10 mouse cellular contexts compared by ENCODE assay signal in genomic region chr12:10571643-10572377, GRCm38 (mm10).
A peak's percentile ranks its signal among the peaks of the same experiment; 100 is the strongest.
DNase-seq lines count a peak whose midpoint lies in the region; ATAC-seq and TF ChIP-seq lines count a peak whose summit lies in the region.
"Had no signal": no experiment of that assay in that cellular context is flagged by ENCODE, and none has a peak within 500 bp of the region (broad histone marks: within the 10 kb centered on the region; RNA-seq: fewer than 3 reads in every experiment).

No protein-coding gene starts in this region.

- H3K4me1 ChIP-seq in intestine, postnatal 0 days (replicated peaks; ENCODE audit: control insufficient read depth, insufficient read depth, low read length), result no peaks in the 10 kb centered on the region
- no peaks in the 10 kb centered on the region for H3K4me1 ChIP-seq in intestine, embryonic 16.5 days (ENCODE audit: control insufficient read depth, insufficient read depth, low read length)
- H3K4me1 ChIP-seq in midbrain, embryonic 15.5 days, result no peaks in the 10 kb centered on the region
- H3K4me1 ChIP-seq in midbrain, embryonic 10.5 days, result no peaks in the 10 kb centered on the region
- H3K4me1 ChIP-seq in cortical plate, adult 2 months (ENCODE audit: control insufficient read depth, insufficient read depth, low read length), result no peaks in the 10 kb centered on the region
- no peaks in the 10 kb centered on the region for H3K4me1 ChIP-seq in midbrain, postnatal 0 days (ENCODE audit: insufficient read depth, low read length)

- H3K36me3 ChIP-seq in intestine, postnatal 0 days (ENCODE audit: control insufficient read depth, insufficient read depth), result no peaks in the 10 kb centered on the region
- H3K36me3 ChIP-seq in intestine, embryonic 16.5 days (ENCODE audit: control insufficient read depth, insufficient read depth, low read length), result no peaks in the 10 kb centered on the region
- no peaks in the 10 kb centered on the region for H3K36me3 ChIP-seq in midbrain, embryonic 15.5 days (replicated peaks)
- H3K36me3 ChIP-seq in midbrain, embryonic 10.5 days, result no peaks in the 10 kb centered on the region
- H3K36me3 ChIP-seq in midbrain, postnatal 0 days (ENCODE audit: insufficient read depth, low read length), result no peaks in the 10 kb centered on the region

- ATAC-seq in intestine, postnatal 0 days, result no peak
- no peak for ATAC-seq in intestine, embryonic 16.5 days
- peak; percentile 66 for ATAC-seq in midbrain, embryonic 15.5 days (replicated peaks)
- no peak for ATAC-seq in midbrain, postnatal 0 days (ENCODE audit: low FRiP score)

- no peak overlapping the region for H3K4me3 ChIP-seq in intestine, postnatal 0 days (ENCODE audit: low read depth, low read length)
- H3K4me3 ChIP-seq in intestine, embryonic 16.5 days (ENCODE audit: low read length), result no peak overlapping the region
- H3K4me3 ChIP-seq in midbrain, embryonic 15.5 days, result no peak overlapping the region
- no peak overlapping the region for H3K4me3 ChIP-seq in midbrain, embryonic 10.5 days
- H3K4me3 ChIP-seq in cortical plate, adult 2 months (ENCODE audit: insufficient read depth, low read length), result no peak overlapping the region
- no peak overlapping the region for H3K4me3 ChIP-seq in midbrain, postnatal 0 days (ENCODE audit: low read depth, low read length)
- H3K4me3 ChIP-seq: erythroblast, embryonic 14.5 days had no signal

- TF ChIP-seq POLR2A in cortical plate, adult 2 months (IDR thresholded peaks at IDR 0.05; ENCODE audit: extremely low read depth, insufficient read depth, low read length), result no peak

- no peaks in the 10 kb centered on the region for H3K27me3 ChIP-seq in intestine, postnatal 0 days (replicated peaks; ENCODE audit: control insufficient read depth, insufficient read depth, low read length)
- H3K27me3 ChIP-seq in intestine, embryonic 16.5 days (replicated peaks; ENCODE audit: control insufficient read depth, insufficient read depth, low read length), result no peaks in the 10 kb centered on the region
- H3K27me3 ChIP-seq in midbrain, embryonic 15.5 days (replicated peaks), result no peaks in the 10 kb centered on the region
- H3K27me3 ChIP-seq in midbrain, embryonic 10.5 days (ENCODE audit: low read depth, poor library complexity, severe bottlenecking), result no peaks in the 10 kb centered on the region
- H3K27me3 ChIP-seq in midbrain, postnatal 0 days (ENCODE audit: insufficient read depth, low read length), result no peaks in the 10 kb centered on the region

- no peak overlapping the region for H3K4me2 ChIP-seq in intestine, postnatal 0 days (replicated peaks; ENCODE audit: low read depth)
- H3K4me2 ChIP-seq in intestine, embryonic 16.5 days (ENCODE audit: low read depth, low read length), result no peak overlapping the region
- H3K4me2 ChIP-seq in midbrain, embryonic 15.5 days, result peak overlapping the region; percentile 6; the same call in 1 of the 2 replicates
- H3K4me2 ChIP-seq in midbrain, postnatal 0 days (ENCODE audit: low read depth, low read length, poor library complexity, severe bottlenecking), result no peak overlapping the region

- no peak for DNase-seq in midbrain, embryonic 10.5 days (ENCODE audit: low spot score)
- DNase-seq in midbrain, postnatal 0 days (ENCODE audit: low spot score), result no peak
- no peak for DNase-seq in adrenal gland, adult (ENCODE audit: inconsistent age in 2 of 2, low spot score in 1 of 2)
- DNase-seq in adrenal gland, postnatal 10 days, result no peak
- DNase-seq: thymus, postnatal 14 days had no signal

- H3K9me3 ChIP-seq in intestine, postnatal 0 days (ENCODE audit: control insufficient read depth), result no peaks in the 10 kb centered on the region
- H3K9me3 ChIP-seq in intestine, embryonic 16.5 days (ENCODE audit: control insufficient read depth, low read length), result no peaks in the 10 kb centered on the region
- H3K9me3 ChIP-seq in midbrain, embryonic 15.5 days, result no peaks in the 10 kb centered on the region
- no peaks in the 10 kb centered on the region for H3K9me3 ChIP-seq in midbrain, embryonic 10.5 days (replicated peaks)
- no peaks in the 10 kb centered on the region for H3K9me3 ChIP-seq in midbrain, postnatal 0 days (ENCODE audit: low read length)

- TF ChIP-seq CTCF in intestine, postnatal 0 days (IDR thresholded peaks at IDR 0.05; ENCODE audit: low read depth), result peak; percentile 56
- TF ChIP-seq CTCF in cortical plate, adult 2 months (IDR thresholded peaks at IDR 0.05; ENCODE audit: extremely low read depth, insufficient read depth, low read length), result 0 out of 2 replicates have a peak, but pooled peaks have one; percentile 35
- TF ChIP-seq CTCF in midbrain, postnatal 0 days (IDR thresholded peaks at IDR 0.05), result peak; percentile 61

- H3K9ac ChIP-seq in intestine, postnatal 0 days (ENCODE audit: low read depth, low read length), result no peak overlapping the region
- H3K9ac ChIP-seq in intestine, embryonic 16.5 days (ENCODE audit: low read depth, low read length), result no peak overlapping the region
- H3K9ac ChIP-seq in midbrain, embryonic 15.5 days, result no peak overlapping the region
- no peak overlapping the region for H3K9ac ChIP-seq in midbrain, postnatal 0 days (replicated peaks; ENCODE audit: low read length, poor library complexity, severe bottlenecking)

- WGBS in intestine, postnatal 0 days, result 53% methylated on average over 11 of the region's 11 CpGs
- WGBS in intestine, embryonic 16.5 days, result 51% methylated on average over 11 of the region's 11 CpGs
- WGBS in midbrain, embryonic 15.5 days, result 56% methylated on average over 11 of the region's 11 CpGs
- WGBS in midbrain, embryonic 10.5 days, result 60% methylated on average over 11 of the region's 11 CpGs
- 50% methylated on average over 11 of the region's 11 CpGs for WGBS in midbrain, postnatal 0 days

- H3K27ac ChIP-seq in intestine, postnatal 0 days (ENCODE audit: low read depth, low read length), result no peak overlapping the region
- H3K27ac ChIP-seq in intestine, embryonic 16.5 days (ENCODE audit: low read length), result no peak overlapping the region
- no peak overlapping the region for H3K27ac ChIP-seq in midbrain, embryonic 15.5 days
- no peak overlapping the region for H3K27ac ChIP-seq in midbrain, embryonic 10.5 days (replicated peaks)
- H3K27ac ChIP-seq in cortical plate, adult 2 months (ENCODE audit: insufficient read depth, low read length), result no peak overlapping the region
- no peak overlapping the region for H3K27ac ChIP-seq in midbrain, postnatal 0 days (ENCODE audit: low read depth, low read length)
